Mouse (Mus musculus): ENCODE results near the gene Phb2. TPM values are rescaled to one million over a fixed set of nuclear protein-coding genes. Genes with fewer than 3 reads are reported as not detected.

The Phb2 gene
- polyA plus RNA-seq, 1 experiment: not detected

GRCm38 (mm10) chr6:124688151-124688758 is 23.9 kb upstream of the Phb2 start:
- Histone ChIP-seq H3K4me3 (ENCODE audit: insufficient read depth, low read depth, low read length) (no peak overlapping the region), H3K27ac (ENCODE audit: insufficient read depth, low read depth, low read length) (no peak overlapping the region), H3K4me1 (ENCODE audit: control insufficient read depth, insufficient read depth, low read length) (0 out of 2 replicates have a peak, but pooled peaks cover 4% of the 10 kb centered on the region)
- TF ChIP-seq POLR2A (IDR thresholded peaks at IDR 0.05; ENCODE audit: insufficient read depth, low read depth, low read length) (no peak), CTCF (IDR thresholded peaks at IDR 0.05; ENCODE audit: insufficient read depth, low read depth, low read length) (no peak)
- WGBS: 72% methylated on average over 8 of the region's 8 CpGs

GRCm38 (mm10) chr6:124689011-124689410 is 23.1 kb upstream of the Phb2 start:
- H3K4me3 ChIP-seq (ENCODE audit: insufficient read depth, low read depth, low read length): no peak overlapping the region
- TF ChIP-seq POLR2A (IDR thresholded peaks at IDR 0.05; ENCODE audit: insufficient read depth, low read depth, low read length) (no peak), CTCF (IDR thresholded peaks at IDR 0.05; ENCODE audit: insufficient read depth, low read depth, low read length) (no peak)
- WGBS: 97% methylated on average over 3 of the region's 3 CpGs
- peaks cover 6% of the 10 kb centered on the region for H3K4me1 ChIP-seq (ENCODE audit: control insufficient read depth, insufficient read depth, low read length)
- H3K27ac ChIP-seq (ENCODE audit: insufficient read depth, low read depth, low read length): no peak overlapping the region

- Histone ChIP-seq H3K27ac (ENCODE audit: insufficient read depth, low read depth, low read length) (no peak overlapping the region), H3K4me3 (ENCODE audit: insufficient read depth, low read depth, low read length) (no peak overlapping the region), H3K4me1 (ENCODE audit: control insufficient read depth, insufficient read depth, low read length) (peaks cover 12% of the 10 kb centered on the region)
- TF ChIP-seq POLR2A (IDR thresholded peaks at IDR 0.05; ENCODE audit: insufficient read depth, low read depth, low read length) (no peak), CTCF (IDR thresholded peaks at IDR 0.05; ENCODE audit: insufficient read depth, low read depth, low read length) (no peak)
- WGBS: 89% methylated on average over 3 of the region's 3 CpGs
Measured at GRCm38 (mm10) chr6:124690517-124690916, 21.6 kb upstream of the Phb2 start.

DNA sequence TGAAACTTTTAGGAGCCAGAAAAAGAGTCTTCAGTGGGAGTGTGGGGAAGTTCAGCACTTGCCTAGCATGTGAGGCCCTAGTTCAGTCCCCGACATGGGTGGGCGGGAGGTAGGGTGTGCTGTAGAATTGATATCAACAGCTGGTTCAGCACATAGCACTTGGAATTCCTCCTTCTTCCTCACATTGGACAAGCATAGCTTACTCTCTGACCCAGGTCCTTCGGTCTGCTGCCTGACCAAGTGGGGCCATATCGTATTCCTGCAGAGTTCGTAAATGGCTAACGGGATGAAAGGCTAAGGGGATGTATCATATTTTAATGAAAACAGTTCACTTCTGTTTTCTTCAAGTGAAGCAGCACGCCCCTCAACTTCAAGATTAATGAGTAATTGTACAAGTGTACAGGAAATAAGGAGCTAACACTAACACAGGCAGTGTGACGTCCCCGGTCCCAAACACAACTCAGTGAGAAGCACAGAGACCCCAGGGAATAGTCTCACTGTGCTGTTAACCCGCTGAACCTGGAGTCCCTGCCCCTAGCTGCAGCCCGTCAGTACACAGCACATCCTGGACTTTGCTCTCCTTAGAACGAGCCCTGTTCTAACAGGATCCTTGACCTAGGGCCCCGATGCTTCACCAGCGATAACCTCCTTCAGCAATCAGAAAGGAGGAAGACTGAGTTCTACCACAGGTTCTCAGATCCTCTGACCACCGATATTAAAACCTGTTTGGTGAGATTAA is 18.7 kb upstream of the Phb2 start:
- Histone ChIP-seq H3K4me1 (ENCODE audit: control insufficient read depth, insufficient read depth, low read length) (peaks cover 9% of the 10 kb centered on the region), H3K4me3 (ENCODE audit: insufficient read depth, low read depth, low read length) (no peak overlapping the region), H3K27ac (ENCODE audit: insufficient read depth, low read depth, low read length) (0 out of 2 replicates have a peak overlapping the region, but pooled peaks have one; percentile 10)
- TF ChIP-seq POLR2A (IDR thresholded peaks at IDR 0.05; ENCODE audit: insufficient read depth, low read depth, low read length) (no peak), CTCF (IDR thresholded peaks at IDR 0.05; ENCODE audit: insufficient read depth, low read depth, low read length) (no peak)
- WGBS: 68% methylated on average over 15 of the region's 15 CpGs

GRCm38 (mm10) chr6:124694166-124694955 is 17.8 kb upstream of the Phb2 start:
- peak overlapping the region; percentile 35; the same call in 1 of the 2 replicates for H3K27ac ChIP-seq (ENCODE audit: insufficient read depth, low read depth, low read length)
- H3K4me1 ChIP-seq (ENCODE audit: control insufficient read depth, insufficient read depth, low read length): peaks cover 9% of the 10 kb centered on the region
- WGBS: 68% methylated on average over 15 of the region's 15 CpGs
- TF ChIP-seq POLR2A (IDR thresholded peaks at IDR 0.05; ENCODE audit: insufficient read depth, low read depth, low read length) (no peak), CTCF (IDR thresholded peaks at IDR 0.05; ENCODE audit: insufficient read depth, low read depth, low read length) (no peak)
- no peak overlapping the region for H3K4me3 ChIP-seq (ENCODE audit: insufficient read depth, low read depth, low read length)

DNA sequence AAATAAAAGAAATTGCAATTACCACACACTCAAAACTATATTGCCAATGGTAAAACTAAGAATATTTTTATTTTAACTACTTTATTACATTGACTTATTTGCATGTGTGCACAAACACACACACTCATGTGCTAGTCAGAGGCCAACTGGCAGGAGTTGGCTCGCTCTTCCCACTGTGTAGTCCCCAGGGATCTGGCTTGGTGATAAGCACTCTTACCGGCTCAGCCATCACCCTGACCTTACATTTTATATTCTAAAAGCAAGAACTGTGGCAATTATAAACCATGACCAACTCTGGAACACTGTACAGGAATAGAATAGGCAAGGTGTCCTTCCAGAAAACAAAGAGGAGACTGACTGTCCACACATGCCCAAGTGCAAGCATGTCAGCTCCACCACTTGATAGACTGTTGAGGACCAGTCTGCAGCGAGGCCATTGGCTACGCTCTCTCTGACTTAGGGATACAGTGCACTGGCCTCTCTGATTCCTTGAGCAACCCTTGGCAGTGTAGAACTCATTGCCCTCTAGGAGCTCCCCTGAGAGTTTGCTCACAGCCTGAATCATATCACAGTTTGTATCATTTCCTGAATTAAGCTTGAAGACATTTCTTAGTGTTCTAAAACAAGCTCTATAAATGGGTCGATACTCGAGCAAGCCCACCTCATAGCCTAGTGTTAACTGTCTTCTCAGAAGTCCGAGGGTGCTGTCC is 15.5 kb upstream of the Phb2 start:
- Histone ChIP-seq H3K4me1 (ENCODE audit: control insufficient read depth, insufficient read depth, low read length) (peaks cover 9% of the 10 kb centered on the region), H3K4me3 (ENCODE audit: insufficient read depth, low read depth, low read length) (no peak overlapping the region), H3K27ac (ENCODE audit: insufficient read depth, low read depth, low read length) (no peak overlapping the region)
- 88% methylated on average over 7 of the region's 7 CpGs for WGBS
- no peak for TF ChIP-seq POLR2A (IDR thresholded peaks at IDR 0.05; ENCODE audit: insufficient read depth, low read depth, low read length)
- no peak for TF ChIP-seq CTCF (IDR thresholded peaks at IDR 0.05; ENCODE audit: insufficient read depth, low read depth, low read length)

DNA sequence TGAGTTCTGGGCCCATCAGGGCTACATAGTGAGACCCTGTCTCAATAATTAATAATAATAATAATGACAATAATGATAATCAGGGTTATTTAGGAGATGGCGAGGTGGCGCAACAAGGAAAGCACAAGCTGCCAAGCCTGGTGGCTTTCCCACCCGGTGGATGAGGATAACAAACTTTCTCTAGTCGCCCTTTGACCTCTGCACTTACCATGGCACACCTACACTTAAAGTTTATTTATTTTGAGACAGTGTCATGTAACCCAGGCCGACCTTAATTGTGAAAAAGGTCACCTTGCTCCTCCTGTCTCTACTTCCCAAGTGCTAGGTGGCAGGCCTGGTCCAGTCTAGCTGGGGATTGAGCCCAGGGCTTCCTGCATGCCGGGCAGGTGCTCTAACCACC is 13.4 kb upstream of the Phb2 start:
- 88% methylated on average over 6 of the region's 6 CpGs for WGBS
- Histone ChIP-seq H3K4me1 (ENCODE audit: control insufficient read depth, insufficient read depth, low read length) (peaks cover 7% of the 10 kb centered on the region), H3K4me3 (ENCODE audit: insufficient read depth, low read depth, low read length) (no peak overlapping the region), H3K27ac (ENCODE audit: insufficient read depth, low read depth, low read length) (no peak overlapping the region)
- TF ChIP-seq CTCF (IDR thresholded peaks at IDR 0.05; ENCODE audit: insufficient read depth, low read depth, low read length) (no peak), POLR2A (IDR thresholded peaks at IDR 0.05; ENCODE audit: insufficient read depth, low read depth, low read length) (no peak)

DNA sequence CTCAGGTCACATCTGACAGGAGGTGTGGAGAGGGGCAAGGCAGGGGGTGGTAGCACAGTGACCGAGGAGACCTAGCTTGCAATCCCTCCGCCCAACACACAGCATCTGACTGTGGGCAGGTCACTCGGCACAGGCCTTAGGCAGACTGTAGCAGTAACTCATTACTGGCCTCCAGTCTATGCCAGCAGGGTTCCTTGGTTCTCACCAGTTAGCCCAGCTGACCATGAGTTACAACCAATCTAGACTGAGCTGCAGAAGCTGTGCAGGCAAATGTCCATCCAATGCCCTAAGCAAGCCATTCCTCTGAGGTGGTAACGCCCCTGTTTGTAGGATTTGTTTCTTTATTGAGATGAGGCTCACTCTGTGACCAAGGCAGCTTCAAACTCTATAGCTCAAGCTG is 12.8 kb upstream of the Phb2 start:
- peaks cover 2% of the 10 kb centered on the region for H3K4me1 ChIP-seq (ENCODE audit: control insufficient read depth, insufficient read depth, low read length)
- no peak overlapping the region for H3K4me3 ChIP-seq (ENCODE audit: insufficient read depth, low read depth, low read length)
- H3K27ac ChIP-seq (ENCODE audit: insufficient read depth, low read depth, low read length): no peak overlapping the region
- TF ChIP-seq POLR2A (IDR thresholded peaks at IDR 0.05; ENCODE audit: insufficient read depth, low read depth, low read length): no peak
- TF ChIP-seq CTCF (IDR thresholded peaks at IDR 0.05; ENCODE audit: insufficient read depth, low read depth, low read length): no peak
- WGBS: 86% methylated on average over 4 of the region's 4 CpGs

All from olfactory bulb, adult 2 months (tissue).